Mouse (Mus musculus): ENCODE measurements around the gene Skint7.
"Not testable (repeated sequence)": the region's sequence is repeated elsewhere in the genome, so short reads cannot be mapped to it uniquely, and the experiment has no call there.

Skint7 gene

DNA sequence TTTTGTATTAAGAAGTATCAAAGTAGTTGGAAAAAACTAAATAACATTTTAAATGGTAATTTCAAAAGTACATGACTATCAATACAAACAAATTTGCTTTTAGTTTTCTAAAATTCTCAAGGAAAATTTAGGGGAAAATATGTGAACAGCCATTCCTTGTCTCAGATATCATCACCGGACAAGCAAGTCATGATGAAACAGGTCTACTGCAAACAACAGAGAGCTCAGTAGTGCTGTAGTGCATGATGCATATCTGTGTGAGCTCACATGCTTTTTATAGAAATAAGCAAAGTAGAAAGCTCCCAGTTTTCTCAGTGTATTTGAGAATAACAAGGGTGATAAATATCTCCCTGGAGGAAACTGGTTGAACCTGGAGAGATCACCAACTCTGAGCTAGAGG is at the start of gene Skint7:
Gene Skint7, plus strand, starts transcription at position 301 of the 400 bp plus-strand sequence.
- DNase-seq: no peak

DNA sequence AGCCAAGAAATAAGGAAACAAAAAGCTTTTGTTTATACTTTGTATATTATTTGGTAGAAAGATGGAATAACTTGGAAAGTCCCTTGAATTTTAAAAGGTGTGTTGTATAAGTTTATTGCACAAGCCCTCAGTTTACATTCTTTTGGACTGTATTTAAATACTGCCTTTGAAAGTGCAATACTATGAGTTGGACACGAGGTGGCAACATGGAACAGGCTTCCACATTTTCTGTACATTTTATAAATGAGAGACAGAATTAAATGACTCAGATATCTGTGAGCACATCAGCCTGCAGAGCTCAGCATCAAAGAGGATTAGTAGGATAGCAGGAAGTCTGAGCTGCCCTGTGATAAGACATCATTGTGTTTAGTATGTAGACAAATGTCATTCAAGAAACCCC is 11.4 kb upstream of the Skint7 start:
- no peak for DNase-seq

DNA sequence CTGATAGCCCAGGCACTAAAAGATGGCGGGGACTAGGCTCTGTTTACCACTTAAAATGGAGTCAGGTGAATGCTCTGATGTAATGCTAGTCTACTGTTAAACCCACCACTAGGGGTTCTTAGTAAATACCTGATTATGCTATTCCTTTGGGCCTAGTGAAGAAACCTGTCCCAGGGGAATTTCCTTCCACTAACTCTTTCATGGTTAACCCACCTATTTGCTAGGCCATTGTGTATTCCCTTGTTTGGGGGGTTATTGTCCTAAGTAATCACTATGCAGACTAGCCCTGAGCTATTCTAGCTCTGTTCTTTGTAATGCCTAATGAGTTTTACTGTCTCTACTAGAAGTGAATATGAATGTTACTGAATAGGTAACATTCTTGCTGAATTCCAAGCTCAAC is 9.5 kb upstream of the Skint7 start:
- DNase-seq: not testable (repeated sequence)

DNA sequence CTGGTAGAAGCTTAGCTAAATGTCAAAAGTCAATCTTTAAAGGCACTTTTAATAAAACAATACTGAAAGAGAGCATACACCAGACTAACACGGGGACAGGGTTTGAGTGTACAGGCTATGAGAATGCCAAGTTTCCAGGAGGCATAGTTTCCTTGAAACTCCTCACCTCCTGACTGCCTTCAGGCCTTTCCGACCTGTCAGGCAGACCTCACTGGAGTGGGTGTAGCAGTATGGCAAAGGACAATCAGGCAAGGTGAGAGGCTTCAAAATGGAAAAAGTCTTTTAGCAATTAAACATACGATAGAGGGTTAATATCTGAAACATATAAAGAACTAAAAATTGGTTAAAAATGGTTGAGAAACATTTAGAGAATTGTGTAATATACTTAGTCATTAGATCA is 9.1 kb upstream of the Skint7 start:
- no peak for DNase-seq

DNA sequence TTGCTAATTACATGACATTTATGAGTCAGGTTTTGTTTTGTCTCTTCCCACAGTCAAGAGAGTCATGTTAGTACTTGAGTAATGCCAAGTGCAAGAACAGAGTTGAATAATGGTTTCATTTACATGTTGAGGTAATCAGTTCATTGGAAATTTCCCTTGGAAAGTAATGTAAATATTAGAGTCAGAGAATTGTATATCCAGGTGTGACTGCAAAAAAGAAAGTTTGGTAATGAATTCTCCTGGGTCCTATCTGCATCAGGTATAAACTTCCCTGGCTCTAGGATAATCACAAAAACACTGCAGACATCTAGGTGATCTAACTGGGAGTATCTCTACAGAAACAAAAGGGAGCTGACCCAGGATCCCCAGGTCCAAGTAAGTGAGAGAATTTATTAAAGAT is 33.2 kb downstream of the Skint7 start, which contains the start of gene Skint1:
Gene Skint1, plus strand, starts transcription at position 301 of the 400 bp plus-strand sequence.
- DNase-seq: no peak
